Mouse (Mus musculus) CH12.LX (cell line): ENCODE measurements around the gene Rab8b. TPM values are rescaled to one million over a fixed set of nuclear protein-coding genes. Genes with fewer than 3 reads are reported as not detected.

Experiments used
- DNase-seq: peaks from one replicate; pipeline ENCODE4 v3.0.0-alpha.2; 2013; ENCODE audit errors: extremely low read depth
- H3K27ac ChIP-seq: 2 replicates; pipeline ENCODE4 v1.5.1; 2012; ENCODE audit warnings: low read depth, mild to moderate bottlenecking, control low read depth, moderate library complexity; ENCODE audit not compliant: insufficient read depth
- H3K27me3 ChIP-seq: replicated peaks from 2 replicates; pipeline ENCODE3; 2012; ENCODE audit warnings: inconsistent platforms
- H3K36me3 ChIP-seq, 2 experiments: replicated peaks in 1 of 2; 2 replicates each; pipeline versions ENCODE3 to v1.6.1; 2012; ENCODE audit warnings: inconsistent platforms in 1 of 2, low read length in 1 of 2, mild to moderate bottlenecking in 1 of 2, mixed read lengths in 1 of 2, moderate library complexity in 1 of 2; ENCODE audit not compliant: control insufficient read depth in 1 of 2, insufficient read depth in 1 of 2
- H3K4me1 ChIP-seq, 2 experiments: 2 replicates each; pipeline ENCODE4 v1.6.1; 2012; ENCODE audit warnings: inconsistent platforms in 1 of 2, moderate library complexity in 1 of 2; ENCODE audit not compliant: insufficient read depth in 2 of 2, control insufficient read depth in 1 of 2
- H3K4me2 ChIP-seq: 2 replicates; pipeline ENCODE4 v1.6.1; 2012; ENCODE audit warnings: low read depth, mild to moderate bottlenecking, control low read depth; ENCODE audit not compliant: poor library complexity, insufficient read depth, severe bottlenecking
- H3K4me3 ChIP-seq, 3 experiments: fragments of 150-350 bp in 1 of 3; sonication (generic) in 1 of 3; replicated peaks in 1 of 3; 2 replicates each; pipeline versions ENCODE3 to v1.5.1; 2011 to 2012; ENCODE audit warnings: low read depth in 2 of 3, low read length in 2 of 3, mild to moderate bottlenecking in 2 of 3, moderate library complexity in 2 of 3, control low read depth in 1 of 3, improper control_type of control experiment in 1 of 3, inconsistent platforms in 1 of 3, mixed read lengths in 1 of 3; ENCODE audit not compliant: poor library complexity in 1 of 3
- H3K79me2 ChIP-seq: replicated peaks from 2 replicates; pipeline ENCODE4 v1.6.1; 2012; ENCODE audit warnings: mild to moderate bottlenecking, moderate library complexity; ENCODE audit not compliant: control insufficient read depth, poor library complexity, insufficient read depth, severe bottlenecking; ENCODE audit errors: extremely low read depth
- H3K9ac ChIP-seq: 2 replicates; pipeline ENCODE4 v1.6.1; 2012; ENCODE audit warnings: low read depth, mild to moderate bottlenecking, control low read depth, moderate library complexity; ENCODE audit not compliant: insufficient read depth
- H3K9me3 ChIP-seq: replicated peaks from 2 replicates; pipeline ENCODE3; 2012; ENCODE audit warnings: low read length, inconsistent platforms, mixed read lengths
- CHD2 ChIP-seq: IDR thresholded peaks from 2 replicates; pipeline ENCODE4 v1.6.1; 2011; ENCODE audit warnings: low read length, improper control_type of control experiment
- ELF1 ChIP-seq: IDR thresholded peaks from 2 replicates; pipeline ENCODE4 v1.6.1; 2014; ENCODE audit warnings: low read depth, mild to moderate bottlenecking, inconsistent platforms, low read length, improper control_type of control experiment
- EP300 ChIP-seq: IDR thresholded peaks from 2 replicates; pipeline ENCODE4 v1.6.1; 2011; ENCODE audit warnings: low read length, improper control_type of control experiment
- ETS1 ChIP-seq: conservative IDR thresholded peaks from 2 replicates; pipeline ENCODE4 v1.6.1; 2012; ENCODE audit warnings: low read depth, mild to moderate bottlenecking, inconsistent platforms, low read length, improper control_type of control experiment, moderate library complexity
- HCFC1 ChIP-seq: IDR thresholded peaks from 2 replicates; pipeline ENCODE4 v1.6.1; 2012; ENCODE audit warnings: low read depth, mild to moderate bottlenecking, inconsistent platforms, low read length, improper control_type of control experiment
- JUND ChIP-seq: conservative IDR thresholded peaks from 2 replicates; pipeline ENCODE4 v1.6.1; 2011; ENCODE audit warnings: low read depth, low read length, improper control_type of control experiment
- KAT2A ChIP-seq: IDR thresholded peaks from 2 replicates; pipeline ENCODE4 v1.6.1; 2012; ENCODE audit warnings: low read length, improper control_type of control experiment, inconsistent platforms; ENCODE audit not compliant: insufficient replicate concordance
- MEF2A ChIP-seq: IDR thresholded peaks from 2 replicates; pipeline ENCODE4 v1.6.1; 2014; ENCODE audit warnings: low read depth, mild to moderate bottlenecking, inconsistent platforms, low read length, improper control_type of control experiment, borderline replicate concordance
- MXI1 ChIP-seq: IDR thresholded peaks from 2 replicates; pipeline ENCODE4 v1.6.1; 2011; ENCODE audit warnings: mild to moderate bottlenecking, low read depth, low read length, improper control_type of control experiment
- NELFE ChIP-seq: IDR thresholded peaks from 2 replicates; pipeline ENCODE4 v1.6.1; 2011; ENCODE audit warnings: low read depth, low read length, improper control_type of control experiment
- NRF1 ChIP-seq: IDR thresholded peaks from 2 replicates; pipeline ENCODE4 v1.6.1; 2014; ENCODE audit warnings: low read depth, mild to moderate bottlenecking, inconsistent platforms, low read length, improper control_type of control experiment, moderate library complexity
- TCF12 ChIP-seq: IDR thresholded peaks from 2 replicates; pipeline ENCODE4 v1.6.1; 2014; ENCODE audit warnings: low read depth, mild to moderate bottlenecking, inconsistent platforms, low read length, improper control_type of control experiment
- USF1 ChIP-seq: IDR thresholded peaks from 2 replicates; pipeline ENCODE4 v1.6.1; 2014; ENCODE audit warnings: low read depth, mild to moderate bottlenecking, inconsistent platforms, low read length, improper control_type of control experiment
- USF2 ChIP-seq: conservative IDR thresholded peaks from 2 replicates; pipeline ENCODE4 v1.6.1; 2011; ENCODE audit warnings: low read depth, low read length, improper control_type of control experiment
- ZKSCAN1 ChIP-seq: IDR thresholded peaks from 2 replicates; pipeline ENCODE4 v1.6.1; 2012; ENCODE audit warnings: low read depth, inconsistent platforms, low read length, improper control_type of control experiment, borderline replicate concordance
- ZNF384 ChIP-seq: IDR thresholded peaks from 2 replicates; pipeline ENCODE4 v1.6.1; 2012; ENCODE audit warnings: low read depth, low read length, improper control_type of control experiment, inconsistent platforms
- dilution Hi-C: fragments of 300-500 bp; cut with MboI; formaldehyde crosslinking; loops from 2 replicates; pipeline ENCODE4 v1.14.3; 2020; ENCODE audit warnings: low sequenced_read_pairs; ENCODE audit not compliant: extremely low pct_unique_long_range_greater_than_20kb, extremely low pct_ligation_motif_present
- in situ Hi-C: fragments of 300-500 bp; cut with MboI; formaldehyde crosslinking; loops from 3 replicates; pipeline ENCODE4 v1.14.3; 2019; ENCODE audit warnings: low sequenced_read_pairs, low pct_ligation_motif_present, low pct_unique_long_range_greater_than_20kb, mixed read lengths
- polyA plus RNA-seq: library from polyadenylated mRNA; unstranded; fragments of >175 nt; gene quantifications from 2 replicates; pipeline ENCODE4 v1.2.1, GENCODE M21; 2012; ENCODE audit warnings: low read depth; ENCODE audit not compliant: insufficient read length
- total RNA-seq, 2 experiments: library from RNA; depleted of rRNA; stranded (reverse); fragments of 300-350 nt in 1 of 2; fragments of >200 nt in 1 of 2; gene quantifications; 2 replicates each; pipeline ENCODE4 v1.2.3; 2012 to 2014

Rab8b gene
- total and polyA plus RNA-seq, 3 experiments, result 12.2 to 28.0 (median 26.1) TPM

GRCm38 (mm10) chr9:66952886-66953285, 33.4 kb upstream of the Rab8b start:
- DNase-seq, result no peak
- in situ Hi-C loops (no loop called here), dilution Hi-C loops (no loop called here)
- H3K4me1 ChIP-seq, result peaks cover 2 to 5% of the 10 kb centered on the region in 2 experiments; a peak in 3 of 4 replicates
- H3K9ac ChIP-seq, result no peak overlapping the region
- H3K27ac ChIP-seq, result no peak overlapping the region
- H3K9me3 ChIP-seq, result no peaks in the 10 kb centered on the region
- H3K79me2 ChIP-seq, result no peaks in the 10 kb centered on the region
- TF ChIP-seq NELFE (no peak), MEF2A (no peak), TCF12 (no peak), CHD2 (no peak), ZKSCAN1 (no peak), NRF1 (no peak), MXI1 (no peak), USF2 (no peak), USF1 (no peak), ZNF384 (no peak), ELF1 (no peak), ETS1 (no peak), HCFC1 (no peak), EP300 (no peak)
- peaks cover 10 to 44% of the 10 kb centered on the region in 2 experiments for H3K36me3 ChIP-seq
- no peak overlapping the region for H3K4me3 ChIP-seq
- no peaks in the 10 kb centered on the region for H3K27me3 ChIP-seq
- H3K4me2 ChIP-seq, result no peak overlapping the region

- no peak overlapping the region for H3K4me3 ChIP-seq
- H3K36me3 ChIP-seq, result peaks cover 10 to 44% of the 10 kb centered on the region in 2 experiments
- peaks cover 4% of the 10 kb centered on the region for H3K79me2 ChIP-seq
- in situ Hi-C loops, result no loop called here
- no peaks in the 10 kb centered on the region for H3K9me3 ChIP-seq
- no peak overlapping the region for H3K27ac ChIP-seq
- DNase-seq, result no peak
- peaks cover 2 to 5% of the 10 kb centered on the region in 2 experiments; a peak in 3 of 4 replicates for H3K4me1 ChIP-seq
- H3K4me2 ChIP-seq, result no peak overlapping the region
- H3K27me3 ChIP-seq, result no peaks in the 10 kb centered on the region
- no peak for TF ChIP-seq HCFC1
- no peak for TF ChIP-seq JUND
- TF ChIP-seq NRF1, result no peak
- no peak for TF ChIP-seq KAT2A
- no peak overlapping the region for H3K9ac ChIP-seq
- dilution Hi-C loops, result no loop called here
Observed at GRCm38 (mm10) chr9:66952321-66952720, 32.8 kb upstream of the Rab8b start.
